Mouse (Mus musculus): ENCODE data around the gene Igf1r.

DNA sequence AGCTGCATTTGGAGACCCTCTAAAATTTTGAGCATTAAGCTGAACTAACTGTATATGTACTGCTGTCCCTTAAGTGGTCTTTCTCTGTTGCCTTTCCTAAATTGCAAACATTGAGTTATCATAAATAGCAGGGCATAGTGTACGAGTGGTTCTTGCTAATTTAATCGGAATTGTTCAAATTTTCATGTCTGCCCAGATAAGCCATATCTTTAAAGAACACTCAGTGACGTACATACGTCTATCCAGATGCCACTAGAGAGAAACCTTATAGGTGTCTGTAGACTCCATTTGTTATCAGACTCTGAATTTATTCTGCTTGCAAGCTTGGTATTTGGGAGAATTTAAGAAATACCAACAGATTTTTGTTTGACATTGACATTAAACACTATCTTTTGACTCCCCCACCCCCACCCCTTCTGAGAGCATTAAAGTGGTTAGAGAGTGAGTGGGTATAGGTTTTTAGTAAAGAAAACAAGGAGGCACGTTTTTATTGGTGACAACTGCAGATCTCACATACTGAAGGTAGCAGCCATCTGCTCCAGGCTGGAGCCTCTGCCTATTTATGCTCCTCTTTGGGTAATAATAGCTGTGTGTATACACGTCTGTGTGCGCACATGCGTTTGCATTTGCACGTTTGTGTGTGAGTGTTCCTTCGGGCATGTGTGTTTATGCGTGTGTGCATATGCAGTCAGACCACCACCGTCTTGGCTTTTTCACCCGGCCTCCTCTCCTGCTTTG, 58.9 kb downstream of the Igf1r start:
- TF ChIP-seq CTCF (IDR thresholded peaks at IDR 0.05; ENCODE audit: insufficient read depth, low read length): no peak
- TF ChIP-seq POLR2A (IDR thresholded peaks at IDR 0.05; ENCODE audit: borderline replicate concordance, extremely low read depth, low read depth, low read length): no peak

Measured in lung, adult 2 months (tissue).